Mouse (Mus musculus) cerebellum, adult (tissue): ENCODE results near the gene Oas1g.
"Not testable (repeated sequence)": the region's sequence is repeated elsewhere in the genome, so short reads cannot be mapped to it uniquely, and the experiment has no call there.

Source experiments
- ATAC-seq: cut with Nextera tagmentation; 2 replicates; pipeline ENCODE4 v1.9.2; 2017; ENCODE audit warnings: mild to moderate bottlenecking, moderate library complexity, mixed read lengths; ENCODE audit not compliant: insufficient number of reproducible peaks, low FRiP score, low TSS enrichment

Gene Oas1g

GRCm38 (mm10) chr5:120891566-120892242, 4.3 kb upstream of the Oas1g start:
- not testable (repeated sequence) for ATAC-seq

GRCm38 (mm10) chr5:120890991-120891390, 3.6 kb upstream of the Oas1g start:
- ATAC-seq: no peak

GRCm38 (mm10) chr5:120890026-120890425, 2.6 kb upstream of the Oas1g start:
- no peak for ATAC-seq

GRCm38 (mm10) chr5:120888294-120888815, 942 bp upstream of the Oas1g start:
- not testable (repeated sequence) for ATAC-seq

GRCm38 (mm10) chr5:120887831-120888230, 418 bp upstream of the Oas1g start:
- no peak for ATAC-seq

GRCm38 (mm10) chr5:120881681-120882080, 5.7 kb downstream of the Oas1g start:
- not testable (repeated sequence) for ATAC-seq

- not testable (repeated sequence) for ATAC-seq
These were observed 8.6 kb downstream of the Oas1g start for GRCm38 (mm10) chr5:120878803-120879202.

- not testable (repeated sequence) for ATAC-seq
These were observed 10.0 kb downstream of the Oas1g start for GRCm38 (mm10) chr5:120877407-120877806.

- ATAC-seq: peak; percentile 49; the same call in 1 of the 2 replicates
These were observed 10.6 kb downstream of the Oas1g start for GRCm38 (mm10) chr5:120876839-120877238.

- ATAC-seq: no peak
These were observed 15.9 kb downstream of the Oas1g start for GRCm38 (mm10) chr5:120871469-120871868.

- ATAC-seq: no peak
These were observed 16.6 kb downstream of the Oas1g start for GRCm38 (mm10) chr5:120870782-120871181.

GRCm38 (mm10) chr5:120870081-120870480, 17.3 kb downstream of the Oas1g start:
- no peak for ATAC-seq

- no peak for ATAC-seq
These were observed 17.9 kb downstream of the Oas1g start for GRCm38 (mm10) chr5:120869436-120870015.

GRCm38 (mm10) chr5:120865336-120865860, 22.0 kb downstream of the Oas1g start:
- no peak for ATAC-seq

- no peak for ATAC-seq
These were observed 26.3 kb downstream of the Oas1g start, which contains the start of gene Oas1h for GRCm38 (mm10) chr5:120861121-120861520. Gene Oas1h (plus strand): TSS chr5:120861421.

GRCm38 (mm10) chr5:120859241-120859640, 28.2 kb downstream of the Oas1g start:
- no peak for ATAC-seq

- no peak for ATAC-seq
These were observed 37.7 kb downstream of the Oas1g start for GRCm38 (mm10) chr5:120849601-120850136.

- no peak for ATAC-seq
These were observed 40.3 kb downstream of the Oas1g start, which contains the start of gene Oas1f for GRCm38 (mm10) chr5:120847067-120847466. Gene Oas1f (plus strand): TSS chr5:120847367.

- no peak for ATAC-seq
These were observed 42.7 kb downstream of the Oas1g start for GRCm38 (mm10) chr5:120844713-120845112.

GRCm38 (mm10) chr5:120836731-120837585, 50.5 kb downstream of the Oas1g start:
- ATAC-seq: no peak
